Mouse (Mus musculus) forebrain, postnatal 0 days (tissue): Measurements from ENCODE around the gene Bcas1. TPM values are rescaled to one million over a fixed set of nuclear protein-coding genes. Genes with fewer than 3 reads are reported as not detected.
A peak's percentile ranks its signal among the peaks of the same experiment; 100 is the strongest.

Experiments used
- ATAC-seq: fragments of 200-750 bp; cut with Nextera tagmentation; 2 replicates; pipeline ENCODE4 v1.8.0; 2017; ENCODE audit warnings: mild to moderate bottlenecking, moderate library complexity
- DNase-seq: peaks from one replicate; pipeline ENCODE4 v3.0.0-alpha.2; 2015
- H3K27ac ChIP-seq: fragments of 300-500 bp; sonication (generic); 2 replicates; pipeline ENCODE4 v1.5.1; 2014; ENCODE audit warnings: low read depth, mild to moderate bottlenecking, antibody characterized with exemption, low read length, moderate library complexity, mixed read lengths
- H3K27me3 ChIP-seq: fragments of 300-500 bp; sonication (generic); 2 replicates; pipeline ENCODE4 v1.6.1; 2014; ENCODE audit warnings: mild to moderate bottlenecking, low read length, mixed read lengths; ENCODE audit not compliant: insufficient read depth
- H3K36me3 ChIP-seq: fragments of 300-500 bp; sonication (generic); 2 replicates; pipeline ENCODE4 v1.6.1; 2014; ENCODE audit warnings: mild to moderate bottlenecking, moderate library complexity; ENCODE audit not compliant: insufficient read depth
- H3K4me1 ChIP-seq: fragments of 300-500 bp; sonication (generic); 2 replicates; pipeline ENCODE4 v1.6.1; 2014; ENCODE audit warnings: antibody characterized with exemption; ENCODE audit not compliant: insufficient read depth
- H3K4me2 ChIP-seq: fragments of 300-500 bp; sonication (generic); 2 replicates; pipeline ENCODE4 v1.6.1; 2014; ENCODE audit warnings: low read depth, mild to moderate bottlenecking, moderate library complexity
- H3K4me3 ChIP-seq: fragments of 300-500 bp; sonication (generic); 2 replicates; pipeline ENCODE4 v1.5.1; 2014; ENCODE audit warnings: low read depth, low read length, mixed read lengths
- H3K9ac ChIP-seq: fragments of 300-500 bp; sonication (generic); 2 replicates; pipeline ENCODE4 v1.6.1; 2014; ENCODE audit warnings: mild to moderate bottlenecking
- H3K9me3 ChIP-seq: fragments of 300-500 bp; sonication (generic); 2 replicates; pipeline ENCODE4 v1.6.1; 2016; ENCODE audit warnings: low read length
- CTCF ChIP-seq: sonication (generic); IDR thresholded peaks from 2 replicates; pipeline ENCODE4 v1.5.1; 2016; ENCODE audit warnings: antibody characterized with exemption, control low read depth, low read depth
- WGBS: fragments of 180-500 bp; shearing (Covaris S2); extraction: QIAGEN DNeasy Blood & Tissue Kit; methylation state at CpG from one replicate; pipeline ENCODE4 v1.1.7; 2014; 5-methylcytosine and 5-hydroxymethylcytosine counted together
- polyA plus RNA-seq: library from polyadenylated mRNA; unstranded; fragments of >200 nt; fragmentation: Nextera tagmentation; extraction: Ambion mirVana; gene quantifications from 2 replicates; pipeline ENCODE4 v1.2.1, GENCODE M21; 2015
- total RNA-seq: library from RNA; depleted of rRNA; stranded (reverse); fragments of >200 nt; gene quantifications from 2 replicates; pipeline ENCODE4 v1.2.3, GENCODE M21; 2014; rRNA removed

The Bcas1 gene
- total RNA-seq (3.5 and 5.2 TPM in 2 replicates), polyA plus RNA-seq (4.0 and 4.2 TPM in 2 replicates)

- Histone ChIP-seq H3K4me1 (no peaks in the 10 kb centered on the region), H3K36me3 (no peaks in the 10 kb centered on the region), H3K9me3 (no peaks in the 10 kb centered on the region), H3K4me3 (no peak within 1 kb of the TSS), H3K4me2 (no peak within 1 kb of the TSS), H3K27me3 (no peaks in the 10 kb centered on the region), H3K9ac (no peak within 1 kb of the TSS), H3K27ac (no peak within 1 kb of the TSS)
- DNase-seq (no peak), ATAC-seq (no peak)
- TF ChIP-seq CTCF: no peak
- 85% methylated on average over 8 of the region's 8 CpGs for WGBS
These were observed at the start of gene Bcas1 for GRCm38 (mm10) chr2:170427704-170428103. Bcas1 (minus strand) TSS chr2:170427845.

GRCm38 (mm10) chr2:170476643-170477042 lies 49.0 kb upstream of the Bcas1 start:
- Histone ChIP-seq H3K4me3 (no peak overlapping the region), H3K4me2 (no peak overlapping the region), H3K9ac (no peak overlapping the region), H3K27ac (no peak overlapping the region), H3K4me1 (no peaks in the 10 kb centered on the region), H3K36me3 (no peaks in the 10 kb centered on the region), H3K9me3 (no peaks in the 10 kb centered on the region), H3K27me3 (no peaks in the 10 kb centered on the region)
- WGBS: 83% methylated on average over 8 of the region's 8 CpGs
- TF ChIP-seq CTCF: no peak
- no peak for ATAC-seq
- DNase-seq: no peak

- peak; percentile 26; the same call in 1 of the 2 replicates for TF ChIP-seq CTCF
- no peaks in the 10 kb centered on the region for H3K4me1 ChIP-seq
- H3K4me3 ChIP-seq: no peak overlapping the region
- no peaks in the 10 kb centered on the region for H3K36me3 ChIP-seq
- H3K9ac ChIP-seq: no peak overlapping the region
- no peak for ATAC-seq
- H3K27ac ChIP-seq: no peak overlapping the region
- H3K27me3 ChIP-seq: no peaks in the 10 kb centered on the region
- WGBS: 87% methylated on average over 11 of the region's 11 CpGs
- H3K4me2 ChIP-seq: no peak overlapping the region
- no peak for DNase-seq
- no peaks in the 10 kb centered on the region for H3K9me3 ChIP-seq
These were observed 48.6 kb upstream of the Bcas1 start for GRCm38 (mm10) chr2:170476215-170476614.

- Histone ChIP-seq H3K4me1 (no peaks in the 10 kb centered on the region), H3K9ac (no peak overlapping the region), H3K36me3 (no peaks in the 10 kb centered on the region), H3K4me2 (no peak overlapping the region), H3K27me3 (no peaks in the 10 kb centered on the region), H3K4me3 (no peak overlapping the region), H3K27ac (no peak overlapping the region), H3K9me3 (no peaks in the 10 kb centered on the region)
- ATAC-seq (no peak), DNase-seq (no peak)
- 58% methylated on average over 3 of the region's 3 CpGs for WGBS
- TF ChIP-seq CTCF: no peak
These were observed 47.5 kb upstream of the Bcas1 start for GRCm38 (mm10) chr2:170475164-170475563.

- DNase-seq: no peak
- no peak overlapping the region for H3K4me3 ChIP-seq
These were observed 46.5 kb upstream of the Bcas1 start for GRCm38 (mm10) chr2:170474125-170474524.

GRCm38 (mm10) chr2:170470591-170470990 lies 42.9 kb upstream of the Bcas1 start:
- no peak for ATAC-seq
- no peaks in the 10 kb centered on the region; the same call in 1 of the 2 replicates for H3K4me1 ChIP-seq

More at GRCm38 (mm10) chr2:170474125-170474524, 46.5 kb upstream of the Bcas1 start:
- Histone ChIP-seq H3K9ac (no peak overlapping the region), H3K4me1 (no peaks in the 10 kb centered on the region; the same call in 1 of the 2 replicates), H3K27ac (no peak overlapping the region), H3K9me3 (no peaks in the 10 kb centered on the region), H3K36me3 (no peaks in the 10 kb centered on the region), H3K4me2 (no peak overlapping the region), H3K27me3 (no peaks in the 10 kb centered on the region)
- whole genome bisulfite sequencing: 88% methylated on average over 5 of the region's 5 CpGs
- no peak for ATAC-seq
- TF ChIP-seq CTCF: no peak

GRCm38 (mm10) chr2:170469616-170470308 lies 42.1 kb upstream of the Bcas1 start:
- Histone ChIP-seq H3K4me2 (peak overlapping the region; percentile 15; the same call in 1 of the 2 replicates), H3K9me3 (no peaks in the 10 kb centered on the region), H3K27me3 (no peaks in the 10 kb centered on the region), H3K9ac (no peak overlapping the region), H3K4me1 (no peaks in the 10 kb centered on the region; the same call in 1 of the 2 replicates), H3K27ac (no peak overlapping the region), H3K36me3 (no peaks in the 10 kb centered on the region), H3K4me3 (no peak overlapping the region)
- 8% methylated on average over 10 of the region's 10 CpGs for WGBS
- TF ChIP-seq CTCF: no peak
- ATAC-seq: peak; percentile 66
- DNase-seq: peak; percentile 51

More at GRCm38 (mm10) chr2:170470591-170470990, 42.9 kb upstream of the Bcas1 start:
- Histone ChIP-seq H3K27ac (no peak overlapping the region), H3K9ac (no peak overlapping the region), H3K27me3 (no peaks in the 10 kb centered on the region), H3K36me3 (no peaks in the 10 kb centered on the region), H3K4me2 (no peak overlapping the region), H3K4me3 (no peak overlapping the region), H3K9me3 (no peaks in the 10 kb centered on the region)
- no peak for TF ChIP-seq CTCF
- no peak for DNase-seq
- 70% methylated on average over 5 of the region's 5 CpGs for WGBS
